Mouse (Mus musculus) testis, adult 2 months (tissue): ENCODE data around the gene Grb2. TPM values are rescaled to one million over a fixed set of nuclear protein-coding genes. Genes with fewer than 3 reads are reported as not detected.
A peak's percentile ranks its signal among the peaks of the same experiment; 100 is the strongest.

ENCODE experiments used
- H3K27ac ChIP-seq: fragments of 200-500 bp; 2 replicates; pipeline ENCODE4 v1.5.1; 2012; ENCODE audit warnings: low read depth, low read length; ENCODE audit not compliant: control insufficient read depth, insufficient read depth
- H3K27me3 ChIP-seq: fragments of 200-500 bp; 2 replicates; pipeline ENCODE4 v1.6.1; 2012; ENCODE audit warnings: mild to moderate bottlenecking, low read length, moderate library complexity; ENCODE audit not compliant: control insufficient read depth, insufficient read depth
- H3K36me3 ChIP-seq: fragments of 200-500 bp; 2 replicates; pipeline ENCODE4 v1.6.1; 2012; ENCODE audit warnings: mild to moderate bottlenecking, low read length; ENCODE audit not compliant: control insufficient read depth, insufficient read depth
- H3K4me1 ChIP-seq: fragments of 200-500 bp; 2 replicates; pipeline ENCODE4 v1.6.1; 2012; ENCODE audit warnings: low read length; ENCODE audit not compliant: control insufficient read depth, insufficient read depth
- H3K4me3 ChIP-seq: fragments of 200-500 bp; 2 replicates; pipeline ENCODE4 v1.5.1; 2012; ENCODE audit warnings: low read depth, mild to moderate bottlenecking, low read length, moderate library complexity, mixed read lengths; ENCODE audit not compliant: control insufficient read depth
- CTCF ChIP-seq: fragments of 200-500 bp; IDR thresholded peaks from 2 replicates; pipeline ENCODE4 v1.5.1; 2012; ENCODE audit warnings: low read depth, mild to moderate bottlenecking, inconsistent platforms, low read length, moderate library complexity; ENCODE audit not compliant: control insufficient read depth, insufficient read depth, insufficient replicate concordance
- POLR2A ChIP-seq: fragments of 200-500 bp; IDR thresholded peaks from 2 replicates; pipeline ENCODE4 v1.6.1; 2012; ENCODE audit warnings: low read depth, mild to moderate bottlenecking, inconsistent platforms, low read length, moderate library complexity; ENCODE audit not compliant: control insufficient read depth
- polyA plus RNA-seq: library from polyadenylated mRNA; depleted of rRNA; stranded (reverse); fragments of >200 nt; gene quantifications from 2 replicates; pipeline ENCODE4 v1.2.3, GENCODE M21; 2012

The Grb2 gene
- polyA plus RNA-seq, 1 experiment, result 7.7 TPM

DNA sequence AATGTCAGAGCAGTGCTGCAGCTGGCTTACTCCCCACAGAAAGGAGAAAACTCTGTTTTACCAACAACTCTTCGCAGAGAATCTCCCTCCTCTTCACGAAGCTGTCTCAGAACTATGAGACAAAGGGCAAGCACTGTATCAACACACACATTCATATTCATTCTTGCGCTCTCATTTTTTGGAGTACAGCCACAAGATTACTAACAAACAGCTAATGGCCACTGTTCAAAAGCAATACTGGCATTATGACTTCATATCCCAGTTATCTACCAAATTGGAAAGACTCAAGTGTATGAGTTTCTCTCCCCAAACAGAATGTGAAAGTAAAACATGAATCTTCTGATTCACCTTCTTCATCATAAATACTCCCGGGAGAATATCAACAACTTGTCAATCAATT, 11.9 kb downstream of the Grb2 start:
- H3K4me1 ChIP-seq, result peaks cover 5% of the 10 kb centered on the region; the same call in 1 of the 2 replicates
- H3K4me3 ChIP-seq, result no peak overlapping the region
- H3K36me3 ChIP-seq, result no peaks in the 10 kb centered on the region
- H3K27ac ChIP-seq, result peak overlapping the region; percentile 39; the same call in 1 of the 2 replicates
- TF ChIP-seq POLR2A (no peak), CTCF (no peak)
- H3K27me3 ChIP-seq, result no peaks in the 10 kb centered on the region

- H3K4me3 ChIP-seq, result no peak overlapping the region
- no peak for TF ChIP-seq POLR2A
- no peak for TF ChIP-seq CTCF
Measured at GRCm38 (mm10) chr11:115693979-115694578, 14.3 kb downstream of the Grb2 start.

GRCm38 (mm10) chr11:115692800-115693199, 15.6 kb downstream of the Grb2 start:
- Histone ChIP-seq H3K4me3 (no peak overlapping the region), H3K4me1 (peaks cover 3% of the 10 kb centered on the region; the same call in 1 of the 2 replicates), H3K27me3 (no peaks in the 10 kb centered on the region), H3K36me3 (no peaks in the 10 kb centered on the region), H3K27ac (no peak overlapping the region)
- TF ChIP-seq CTCF (no peak), POLR2A (no peak)

More at GRCm38 (mm10) chr11:115693979-115694578, 14.3 kb downstream of the Grb2 start:
- Histone ChIP-seq H3K36me3 (no peaks in the 10 kb centered on the region), H3K4me1 (peaks cover 3% of the 10 kb centered on the region; the same call in 1 of the 2 replicates), H3K27ac (no peak overlapping the region), H3K27me3 (no peaks in the 10 kb centered on the region)

GRCm38 (mm10) chr11:115691976-115692375, 16.4 kb downstream of the Grb2 start:
- Histone ChIP-seq H3K27me3 (no peaks in the 10 kb centered on the region), H3K27ac (no peak overlapping the region), H3K36me3 (no peaks in the 10 kb centered on the region), H3K4me3 (no peak overlapping the region), H3K4me1 (peaks cover 3% of the 10 kb centered on the region; the same call in 1 of the 2 replicates)
- TF ChIP-seq CTCF (no peak), POLR2A (no peak)

DNA sequence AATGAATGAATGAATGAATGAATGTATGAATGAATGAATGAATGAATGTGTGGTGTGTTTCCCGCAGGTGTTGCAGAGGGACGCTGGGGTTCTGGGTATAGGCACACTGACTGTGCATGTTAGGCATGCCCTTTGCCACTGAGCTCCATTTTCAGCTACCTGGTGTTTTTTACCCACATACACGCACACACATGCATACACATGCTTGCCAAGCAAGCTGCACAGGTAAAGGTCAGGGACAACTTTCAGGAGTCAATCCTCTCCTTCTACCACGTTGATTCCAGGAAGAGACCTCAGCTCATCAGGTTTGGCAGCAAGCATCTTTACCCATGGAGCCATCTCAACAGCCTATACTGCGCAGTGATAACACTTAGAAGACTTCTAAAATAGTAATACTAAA, 16.9 kb downstream of the Grb2 start:
- no peak for TF ChIP-seq POLR2A
- TF ChIP-seq CTCF, result no peak

DNA sequence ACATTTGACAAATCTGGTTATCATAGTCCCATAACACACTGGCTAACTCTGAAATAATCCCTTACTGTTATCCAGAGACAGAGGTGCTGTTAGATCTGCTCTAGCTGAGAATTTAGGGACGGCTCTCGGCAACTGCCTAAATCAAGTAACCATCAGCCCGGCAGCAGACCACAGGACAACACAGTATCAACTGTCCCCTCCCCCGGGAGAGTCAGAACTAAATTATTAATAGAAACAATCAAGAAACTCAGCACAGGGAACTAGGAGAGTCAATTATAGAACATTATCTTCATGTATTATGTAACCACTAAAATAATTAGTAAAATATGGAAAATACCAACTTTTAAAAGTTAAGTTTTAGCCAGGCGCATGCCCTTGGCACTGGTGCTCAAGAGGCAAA, 17.4 kb downstream of the Grb2 start:
- Histone ChIP-seq H3K27me3 (no peaks in the 10 kb centered on the region), H3K4me3 (no peak overlapping the region), H3K27ac (peak overlapping the region; percentile 10; the same call in 1 of the 2 replicates), H3K4me1 (peaks cover 3% of the 10 kb centered on the region; the same call in 1 of the 2 replicates), H3K36me3 (no peaks in the 10 kb centered on the region)
- TF ChIP-seq CTCF (no peak), POLR2A (no peak)

More for the DNA sequence above, 16.9 kb downstream of the Grb2 start:
- H3K27me3 ChIP-seq, result no peaks in the 10 kb centered on the region
- H3K27ac ChIP-seq, result peak overlapping the region; percentile 10
- H3K4me3 ChIP-seq, result no peak overlapping the region
- no peaks in the 10 kb centered on the region for H3K36me3 ChIP-seq
- H3K4me1 ChIP-seq, result peaks cover 3% of the 10 kb centered on the region; the same call in 1 of the 2 replicates

DNA sequence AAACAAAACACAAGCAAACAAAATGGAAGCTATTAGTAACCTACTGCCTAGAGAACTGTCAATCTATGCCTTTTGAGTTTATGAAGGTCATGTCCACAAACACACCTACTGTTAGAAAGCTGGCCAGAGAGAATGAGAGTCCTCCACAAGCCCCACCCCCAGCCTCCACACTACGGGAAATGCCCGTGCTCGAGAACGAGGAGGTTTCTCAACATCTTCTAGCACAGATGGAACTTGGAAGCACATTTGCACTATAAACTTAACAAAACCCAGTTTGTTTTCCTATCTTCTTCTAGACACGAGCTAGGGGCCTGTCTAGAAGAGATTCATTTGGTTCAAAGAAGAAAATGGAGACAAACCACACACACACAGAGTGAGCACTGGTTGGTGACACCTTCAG, 18.0 kb downstream of the Grb2 start:
- peaks cover 3% of the 10 kb centered on the region; the same call in 1 of the 2 replicates for H3K4me1 ChIP-seq
- H3K36me3 ChIP-seq, result no peaks in the 10 kb centered on the region
- TF ChIP-seq POLR2A, result no peak
- TF ChIP-seq CTCF, result no peak
- no peak overlapping the region for H3K4me3 ChIP-seq
- no peaks in the 10 kb centered on the region for H3K27me3 ChIP-seq
- peak overlapping the region; percentile 54; the same call in 1 of the 2 replicates for H3K27ac ChIP-seq

DNA sequence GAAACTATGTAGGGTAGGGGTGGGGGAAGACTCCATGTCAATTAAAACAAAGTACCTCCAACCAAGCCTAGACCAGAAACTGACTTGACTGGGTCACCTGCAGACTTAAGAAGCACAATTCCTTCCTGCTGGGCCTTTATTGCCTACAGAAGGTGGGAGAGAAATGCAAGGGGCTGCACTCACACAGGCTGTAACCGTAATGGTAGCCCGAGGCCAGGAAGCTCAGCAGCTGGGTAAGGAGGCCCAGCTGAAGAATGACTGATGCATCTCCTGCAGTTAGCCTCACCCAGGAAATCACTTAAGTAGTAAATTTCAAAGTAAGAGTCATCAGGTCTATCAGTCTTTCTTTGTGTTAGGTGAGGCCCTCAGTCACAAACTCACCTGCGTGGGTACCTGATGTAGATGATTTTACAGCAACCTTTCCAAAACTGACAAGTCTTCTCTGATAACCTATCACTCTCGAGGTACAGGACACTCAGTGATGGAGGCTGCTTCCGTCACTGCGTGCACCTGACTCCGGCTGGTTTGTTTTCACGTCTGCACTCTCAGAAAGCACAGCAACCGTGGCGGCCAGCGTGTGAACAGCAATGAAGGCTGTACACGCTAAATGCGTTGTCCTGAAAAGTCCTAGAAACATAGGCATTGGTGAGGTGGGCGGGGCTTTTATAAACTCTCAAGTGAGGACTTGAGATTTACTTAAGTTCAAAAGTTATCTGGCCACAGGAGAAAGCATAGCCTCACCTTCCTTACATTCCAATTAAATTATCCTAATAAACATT, 19.1 kb downstream of the Grb2 start:
- Histone ChIP-seq H3K27me3 (no peaks in the 10 kb centered on the region), H3K4me1 (peaks cover 3% of the 10 kb centered on the region; the same call in 1 of the 2 replicates), H3K4me3 (no peak overlapping the region), H3K36me3 (no peaks in the 10 kb centered on the region), H3K27ac (no peak overlapping the region)
- no peak for TF ChIP-seq CTCF
